Mouse (Mus musculus) large intestine, adult 2 months (tissue): ENCODE measurements around the gene Cdk2ap2. TPM values are rescaled to one million over a fixed set of nuclear protein-coding genes. Genes with fewer than 3 reads are reported as not detected.
A peak's percentile ranks its signal among the peaks of the same experiment; 100 is the strongest.

Experiments
- DNase-seq: peaks from one replicate; pipeline ENCODE4 v3.0.0-alpha.2; 2012; ENCODE audit warnings: low read depth, low spot score
- WGBS: fragments of 180-500 bp; shearing (Covaris S2); methylation state at CpG from one replicate; pipeline ENCODE4 v1.1.7; 2018; 5-methylcytosine and 5-hydroxymethylcytosine counted together
- polyA plus RNA-seq: library from polyadenylated mRNA; depleted of rRNA; stranded (reverse); fragments of >200 nt; gene quantifications from 2 replicates; pipeline ENCODE4 v1.2.3, GENCODE M21; 2012; rRNA removed

The Cdk2ap2 gene
- polyA plus RNA-seq, 1 experiment, result 372 TPM

GRCm38 (mm10) chr19:4147782-4148490 lies 51.0 kb downstream of the Cdk2ap2 start:
- 44% methylated on average over 9 of the region's 9 CpGs for WGBS
- DNase-seq, result no peak

- DNase-seq, result peak; percentile 72
- under 1% methylated on average over 33 of the region's 33 CpGs for WGBS
These were observed 51.5 kb downstream of the Cdk2ap2 start, which contains the start of gene Coro1b for GRCm38 (mm10) chr19:4148491-4148806. Gene Coro1b, plus strand, starts transcription at chr19:4148619.

Other genes with a start within 250 kb of the Cdk2ap2 start
- gene Chka, start 245.4 kb upstream of the Cdk2ap2 start, polyA plus RNA-seq, result 49.1 and 75.4 TPM in 2 replicates
- gene Tcirg1, start 190.0 kb upstream of the Cdk2ap2 start, polyA plus RNA-seq, result 164 and 198 TPM in 2 replicates
- 417 TPM in 2 replicates for gene Ndufs8, start 184.4 kb upstream of the Cdk2ap2 start, polyA plus RNA-seq
- gene Aldh3b1, start 167.4 kb upstream of the Cdk2ap2 start, polyA plus RNA-seq, result 21.4 and 45.1 TPM in 2 replicates
- gene Unc93b1, start 162.0 kb upstream of the Cdk2ap2 start, polyA plus RNA-seq, result 123 and 160 TPM in 2 replicates
- gene Aldh3b3, start 138.5 kb upstream of the Cdk2ap2 start, polyA plus RNA-seq, result 0.16 and 0.95 TPM in 2 replicates
- gene Aldh3b2, start 124.9 kb upstream of the Cdk2ap2 start, polyA plus RNA-seq, result 1.3 and 2.0 TPM in 2 replicates
- gene Acy3, start 110.6 kb upstream of the Cdk2ap2 start, polyA plus RNA-seq, result 42.5 and 88.2 TPM in 2 replicates
- not detected in 2 replicates for gene Tbx10, start 104.4 kb upstream of the Cdk2ap2 start, polyA plus RNA-seq
- 7.7 and 10.5 TPM in 2 replicates for gene Nudt8, start 96.6 kb upstream of the Cdk2ap2 start, polyA plus RNA-seq
- 1.0 and 2.2 TPM in 2 replicates for gene Gm49405, start 96.6 kb upstream of the Cdk2ap2 start, polyA plus RNA-seq
- 6.8 and 7.3 TPM in 2 replicates for gene Doc2g, start 93.9 kb upstream of the Cdk2ap2 start, polyA plus RNA-seq
- gene Ndufv1, start 84.4 kb upstream of the Cdk2ap2 start, polyA plus RNA-seq, result 152 and 205 TPM in 2 replicates
- gene Gstp1, start 59.2 kb upstream of the Cdk2ap2 start, polyA plus RNA-seq, result 910 and 1,226 TPM in 2 replicates
- gene Gstp2, start 51.2 kb upstream of the Cdk2ap2 start, polyA plus RNA-seq, result 188 and 228 TPM in 2 replicates
- 19.4 and 21.9 TPM in 2 replicates for gene Gstp3, start 37.6 kb upstream of the Cdk2ap2 start, polyA plus RNA-seq
- gene Cabp2, start 15.6 kb upstream of the Cdk2ap2 start, polyA plus RNA-seq, result not detected in 2 replicates
- gene Pitpnm1, start 2.8 kb downstream of the Cdk2ap2 start, polyA plus RNA-seq, result 114 and 145 TPM in 2 replicates
- 62.8 and 63.6 TPM in 2 replicates for gene Aip, start 28.7 kb downstream of the Cdk2ap2 start, polyA plus RNA-seq
- 0.03 TPM in 1 of 2 replicates, not detected in the other for gene Gpr152, start 42.6 kb downstream of the Cdk2ap2 start, polyA plus RNA-seq
- 0.45 and 0.88 TPM in 2 replicates for gene Cabp4, start 46.9 kb downstream of the Cdk2ap2 start, polyA plus RNA-seq
- gene Coro1b, start 51.4 kb downstream of the Cdk2ap2 start, polyA plus RNA-seq, result 385 and 500 TPM in 2 replicates
- gene Ptprcap, start 56.4 kb downstream of the Cdk2ap2 start, polyA plus RNA-seq, result 56.3 and 62.6 TPM in 2 replicates
- gene Rps6kb2, start 66.2 kb downstream of the Cdk2ap2 start, polyA plus RNA-seq, result 37.5 and 49.3 TPM in 2 replicates
- 3.2 and 3.3 TPM in 2 replicates for gene Carns1, start 78.3 kb downstream of the Cdk2ap2 start, polyA plus RNA-seq
- 23.0 TPM in 2 replicates for gene Tbc1d10c, start 94.1 kb downstream of the Cdk2ap2 start, polyA plus RNA-seq
- 374 and 382 TPM in 2 replicates for gene Ppp1ca, start 94.9 kb downstream of the Cdk2ap2 start, polyA plus RNA-seq
- gene Rad9a, start 104.5 kb downstream of the Cdk2ap2 start, polyA plus RNA-seq, result 25.5 and 26.9 TPM in 2 replicates
- gene Clcf1, start 117.1 kb downstream of the Cdk2ap2 start, polyA plus RNA-seq, result 7.4 and 8.4 TPM in 2 replicates
- gene AC109138.7, start 117.2 kb downstream of the Cdk2ap2 start, polyA plus RNA-seq, result not detected in 2 replicates
- 116 and 130 TPM in 2 replicates for gene Pold4, start 134.7 kb downstream of the Cdk2ap2 start, polyA plus RNA-seq
- gene Ssh3, start 172.0 kb downstream of the Cdk2ap2 start, polyA plus RNA-seq, result 102 and 151 TPM in 2 replicates
- 2.0 and 2.4 TPM in 2 replicates for gene Ankrd13d, start 186.0 kb downstream of the Cdk2ap2 start, polyA plus RNA-seq
- 99.9 and 108 TPM in 2 replicates for gene Grk2, start 209.0 kb downstream of the Cdk2ap2 start, polyA plus RNA-seq